Mouse (Mus musculus) layer of hippocampus, adult 2 months (tissue): ENCODE data around the gene Elovl5. TPM values are rescaled to one million over a fixed set of nuclear protein-coding genes. Genes with fewer than 3 reads are reported as not detected.

Experiments used
- DNase-seq, 2 experiments: peaks; one replicate each; pipeline ENCODE4 v3.0.0; 2022; ENCODE audit warnings: low spot score in 2 of 2
- H3K27ac ChIP-seq: fragments of 200-600 bp; 2 replicates; pipeline ENCODE4 v1.8.1; 2022
- H3K4me3 ChIP-seq: fragments of 200-600 bp; 2 replicates; pipeline ENCODE4 v1.8.1; 2022; ENCODE audit warnings: mild to moderate bottlenecking
- CTCF ChIP-seq: fragments of 200-600 bp; conservative IDR thresholded peaks from 2 replicates; pipeline ENCODE4 v1.8.1; 2022; ENCODE audit warnings: antibody characterized with exemption, mild to moderate bottlenecking, moderate library complexity
- total RNA-seq, 2 experiments: library from RNA; stranded (reverse); gene quantifications; 2 replicates each; pipeline ENCODE4 v1.2.3; 2021

Elovl5 gene
- total RNA-seq, 2 experiments from 2014 or later: 60.4 to 67.3 TPM

- TF ChIP-seq CTCF: no peak
Measured at GRCm38 (mm10) chr9:77995235-77995634, 78.1 kb downstream of the Elovl5 start.

GRCm38 (mm10) chr9:78000586-78001500 is 83.7 kb downstream of the Elovl5 start:
- no peak for DNase-seq
- Histone ChIP-seq H3K27ac (no peak overlapping the region), H3K4me3 (no peak overlapping the region)
- no peak for TF ChIP-seq CTCF

More at GRCm38 (mm10) chr9:77995235-77995634, 78.1 kb downstream of the Elovl5 start:
- no peak overlapping the region for H3K4me3 ChIP-seq
- no peak for DNase-seq
- no peak overlapping the region for H3K27ac ChIP-seq

- Histone ChIP-seq H3K27ac (no peak overlapping the region), H3K4me3 (no peak overlapping the region)
- TF ChIP-seq CTCF: no peak
- DNase-seq: no peak
Measured at GRCm38 (mm10) chr9:78003278-78003677, 86.1 kb downstream of the Elovl5 start.

- peak; percentile 65 for TF ChIP-seq CTCF
- Histone ChIP-seq H3K27ac (no peak overlapping the region), H3K4me3 (no peak overlapping the region)
- DNase-seq: no peak
Measured at GRCm38 (mm10) chr9:78005481-78005880, 88.3 kb downstream of the Elovl5 start.

GRCm38 (mm10) chr9:78006209-78007001 is 89.2 kb downstream of the Elovl5 start:
- DNase-seq: peak; percentile 56 to 81
- TF ChIP-seq CTCF: peak; percentile 96
- Histone ChIP-seq H3K27ac (no peak overlapping the region), H3K4me3 (no peak overlapping the region)

- no peak overlapping the region for H3K27ac ChIP-seq
- TF ChIP-seq CTCF: no peak
- no peak overlapping the region for H3K4me3 ChIP-seq
- no peak for DNase-seq
Measured at GRCm38 (mm10) chr9:78009382-78009781, 92.2 kb downstream of the Elovl5 start.

GRCm38 (mm10) chr9:78010187-78010586 is 93.0 kb downstream of the Elovl5 start:
- TF ChIP-seq CTCF: no peak
- DNase-seq: no peak
- H3K27ac ChIP-seq: no peak overlapping the region
- H3K4me3 ChIP-seq: no peak overlapping the region

- Histone ChIP-seq H3K27ac (no peak overlapping the region), H3K4me3 (no peak overlapping the region)
- no peak for TF ChIP-seq CTCF
- no peak for DNase-seq
Measured at GRCm38 (mm10) chr9:78010707-78011106, 93.5 kb downstream of the Elovl5 start.

- TF ChIP-seq CTCF: no peak
- Histone ChIP-seq H3K27ac (no peak overlapping the region), H3K4me3 (no peak overlapping the region)
- DNase-seq: no peak
Measured at GRCm38 (mm10) chr9:78012066-78012465, 94.9 kb downstream of the Elovl5 start.

GRCm38 (mm10) chr9:78012681-78013080 is 95.5 kb downstream of the Elovl5 start:
- H3K27ac ChIP-seq: no peak overlapping the region
- TF ChIP-seq CTCF: no peak
- no peak for DNase-seq
- H3K4me3 ChIP-seq: no peak overlapping the region

- no peak overlapping the region for H3K27ac ChIP-seq
- TF ChIP-seq CTCF: peak; percentile 56
- no peak overlapping the region for H3K4me3 ChIP-seq
- DNase-seq: no peak
Measured at GRCm38 (mm10) chr9:78013813-78014212, 96.6 kb downstream of the Elovl5 start.

- DNase-seq: no peak
- TF ChIP-seq CTCF: no peak
- Histone ChIP-seq H3K4me3 (no peak overlapping the region), H3K27ac (no peak overlapping the region)
Measured at GRCm38 (mm10) chr9:78015816-78016215, 98.7 kb downstream of the Elovl5 start.

- Histone ChIP-seq H3K4me3 (no peak overlapping the region; the same call in 1 of the 2 replicates), H3K27ac (no peak overlapping the region)
- TF ChIP-seq CTCF: no peak
- DNase-seq: no peak
Measured at GRCm38 (mm10) chr9:78016288-78016687, 99.1 kb downstream of the Elovl5 start.
